Mouse (Mus musculus): Measurements from ENCODE around the gene Trim7.
"Not testable (repeated sequence)": the region's sequence is repeated elsewhere in the genome, so short reads cannot be mapped to it uniquely, and the experiment has no call there.

Gene Trim7

GRCm38 (mm10) chr11:48850240-48850639 is 24.3 kb downstream of the Trim7 start:
- no peak for DNase-seq (ENCODE audit: low spot score)

- no peak for DNase-seq (ENCODE audit: low spot score)
Measured at GRCm38 (mm10) chr11:48851270-48851995, 25.5 kb downstream of the Trim7 start.

- no peak for DNase-seq (ENCODE audit: low spot score)
Measured at GRCm38 (mm10) chr11:48852190-48852589, 26.2 kb downstream of the Trim7 start.

GRCm38 (mm10) chr11:48852624-48853473 is 26.9 kb downstream of the Trim7 start:
- no peak for DNase-seq (ENCODE audit: low spot score)

GRCm38 (mm10) chr11:48853474-48854180 is 27.7 kb downstream of the Trim7 start:
- DNase-seq (ENCODE audit: low spot score): peak; percentile 93

GRCm38 (mm10) chr11:48859014-48859413 is 33.1 kb downstream of the Trim7 start:
- DNase-seq (ENCODE audit: low spot score): peak; percentile 80

GRCm38 (mm10) chr11:48862784-48863319 is 36.9 kb downstream of the Trim7 start:
- no peak for DNase-seq (ENCODE audit: low spot score)

GRCm38 (mm10) chr11:48863808-48864207 is 37.9 kb downstream of the Trim7 start:
- DNase-seq (ENCODE audit: low spot score): no peak

GRCm38 (mm10) chr11:48866481-48866880 is 40.5 kb downstream of the Trim7 start:
- DNase-seq (ENCODE audit: low spot score): no peak

- DNase-seq (ENCODE audit: low spot score): no peak
Measured at GRCm38 (mm10) chr11:48869380-48870110, 43.6 kb downstream of the Trim7 start.

- DNase-seq (ENCODE audit: low spot score): no peak
Measured at GRCm38 (mm10) chr11:48870781-48871180, 44.8 kb downstream of the Trim7 start.

GRCm38 (mm10) chr11:48871201-48871772 is 45.3 kb downstream of the Trim7 start, which contains the start of gene Irgm1:
TSS of gene Irgm1 (minus strand) at chr11:48871683.
- peak; percentile 50 for DNase-seq (ENCODE audit: low spot score)

- DNase-seq (ENCODE audit: low spot score): peak; percentile 50
Measured at GRCm38 (mm10) chr11:48871817-48872541, 46.0 kb downstream of the Trim7 start.

- DNase-seq (ENCODE audit: low spot score): no peak
Measured at GRCm38 (mm10) chr11:48872695-48873300, 46.9 kb downstream of the Trim7 start.

- DNase-seq (ENCODE audit: low spot score): no peak
Measured at GRCm38 (mm10) chr11:48873591-48874290, 47.8 kb downstream of the Trim7 start.

GRCm38 (mm10) chr11:48874465-48874864 is 48.5 kb downstream of the Trim7 start:
- DNase-seq (ENCODE audit: low spot score): peak; percentile 65

- DNase-seq (ENCODE audit: low spot score): not testable (repeated sequence)
Measured at GRCm38 (mm10) chr11:48875343-48875837, 49.5 kb downstream of the Trim7 start.

- no peak for DNase-seq (ENCODE audit: low spot score)
Measured at GRCm38 (mm10) chr11:48876680-48877079, 50.7 kb downstream of the Trim7 start.

GRCm38 (mm10) chr11:48898812-48899431 is 73.0 kb downstream of the Trim7 start:
- no peak for DNase-seq (ENCODE audit: low spot score)
